Mouse (Mus musculus) bone marrow macrophage, adult 2 months (primary cell): Measurements from ENCODE around the gene Zdhhc5.

Experiments used
- CTCF ChIP-seq: IDR thresholded peaks from 2 replicates; pipeline ENCODE4 v1.5.1; 2012; ENCODE audit warnings: low read depth, mild to moderate bottlenecking, low read length, moderate library complexity
- POLR2A ChIP-seq: IDR thresholded peaks from 2 replicates; pipeline ENCODE4 v1.6.1; 2012; ENCODE audit warnings: mild to moderate bottlenecking, low read depth, low read length, borderline replicate concordance

GRCm38 (mm10) chr2:84649674-84650073 is 65.3 kb downstream of the Zdhhc5 start:
- TF ChIP-seq CTCF (no peak), POLR2A (no peak)
